Mouse (Mus musculus) naive thymus-derived CD4-positive, alpha-beta T cell, adult 2 months (primary cell): Measurements from ENCODE around the gene Clasp2.
"Not testable (repeated sequence)": the region's sequence is repeated elsewhere in the genome, so short reads cannot be mapped to it uniquely, and the experiment has no call there.

Experiments used
- DNase-seq: peaks from one replicate; pipeline ENCODE4 v3.0.0-alpha.2; 2011; ENCODE audit warnings: low read depth

Clasp2 gene

DNA sequence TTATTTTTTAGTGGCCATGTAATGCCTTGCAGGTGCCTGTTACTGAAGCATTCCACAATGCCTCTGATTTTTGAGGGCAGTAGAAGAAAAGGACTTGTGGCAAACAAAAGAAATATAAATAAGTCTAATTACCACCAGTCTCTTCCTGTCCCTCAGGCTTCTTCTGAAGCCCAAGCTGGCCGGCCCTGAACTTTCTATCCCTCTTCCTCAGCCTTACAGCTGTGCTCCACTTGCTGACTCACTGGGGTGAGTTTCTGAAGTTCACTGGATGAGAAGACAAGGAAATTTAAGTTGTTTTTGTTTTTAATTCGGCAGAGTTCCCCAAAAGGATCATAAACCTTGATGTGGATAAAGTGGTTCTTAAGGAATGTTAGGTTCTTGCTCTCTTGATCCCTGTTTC is 74.6 kb downstream of the Clasp2 start:
- no peak for DNase-seq

DNA sequence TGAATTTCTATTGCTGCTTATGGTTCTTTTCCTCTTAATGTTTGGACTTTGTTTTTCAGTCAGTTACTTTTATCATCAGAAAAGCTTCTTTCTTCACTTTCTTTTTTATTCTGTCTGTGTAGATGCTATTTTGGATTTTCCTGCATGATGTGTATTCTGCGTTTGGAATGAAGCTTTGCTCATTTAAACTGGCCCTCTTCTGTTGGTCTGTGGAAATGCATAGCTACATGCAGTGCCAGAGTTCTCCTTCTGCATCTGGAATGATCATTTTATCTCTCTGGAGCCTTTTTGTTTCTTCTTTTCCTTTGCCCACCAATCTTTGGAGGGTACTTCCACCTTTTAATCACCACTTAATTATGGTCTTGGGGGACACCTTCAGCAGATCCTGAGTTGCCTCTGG is 80.9 kb downstream of the Clasp2 start:
- DNase-seq: no peak

DNA sequence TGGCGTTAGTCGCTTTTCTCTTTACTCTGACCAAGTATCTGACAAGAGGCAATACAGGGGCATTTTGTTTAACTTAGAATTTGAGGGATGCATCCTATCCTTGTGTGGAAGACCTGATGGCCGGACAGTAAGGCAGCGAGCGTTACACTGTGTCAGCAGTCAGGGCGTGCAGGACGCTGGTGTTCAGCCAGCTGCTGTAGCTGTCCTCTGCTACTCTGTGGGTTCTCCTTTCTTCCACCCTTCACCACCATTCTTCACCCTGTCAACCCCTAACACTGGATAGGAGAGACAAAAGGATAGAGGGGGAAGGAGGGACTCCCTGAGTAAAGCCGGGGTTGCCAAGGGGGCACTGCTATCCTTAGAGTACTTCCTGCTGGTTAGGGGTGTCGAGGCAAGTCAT is 87.4 kb downstream of the Clasp2 start:
- DNase-seq: no peak

DNA sequence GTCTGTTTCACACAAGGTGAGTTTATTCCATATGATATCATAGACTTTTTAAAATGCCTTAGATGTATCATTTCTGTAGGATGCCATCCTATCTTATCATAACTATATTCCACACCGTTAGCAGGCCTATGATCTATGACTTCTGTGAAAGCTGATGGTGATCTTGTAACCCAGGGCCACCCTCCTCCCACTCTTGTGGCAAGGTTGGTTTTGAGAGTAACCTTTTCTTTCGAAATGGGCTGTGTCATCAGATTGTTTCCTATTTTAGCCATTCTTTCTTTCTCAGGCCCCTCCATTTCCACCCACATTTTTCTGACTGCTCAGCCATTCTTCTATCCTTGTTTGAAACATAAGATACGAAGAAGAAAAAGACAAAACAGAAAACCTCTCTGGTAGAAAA is 88.9 kb downstream of the Clasp2 start:
- no peak for DNase-seq

DNA sequence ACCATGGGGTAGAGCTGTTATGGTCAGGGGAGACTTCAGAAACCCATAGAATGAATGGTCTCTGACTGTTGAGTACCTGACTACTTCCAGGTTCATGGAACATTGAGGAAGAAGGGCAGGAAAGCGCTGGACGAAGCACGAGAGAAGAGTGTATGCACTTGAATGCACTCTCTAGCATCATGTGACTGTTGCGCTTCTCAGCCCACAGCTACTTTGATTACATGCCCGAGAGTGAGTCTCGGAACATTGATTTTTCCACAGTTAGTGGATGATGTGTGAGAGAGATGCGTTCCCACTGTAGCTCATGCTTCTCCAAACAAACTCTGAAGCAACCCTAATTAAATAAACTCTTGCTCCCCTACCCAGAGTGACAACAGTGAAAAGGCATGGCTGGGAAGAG is 92.2 kb downstream of the Clasp2 start:
- DNase-seq: no peak

DNA sequence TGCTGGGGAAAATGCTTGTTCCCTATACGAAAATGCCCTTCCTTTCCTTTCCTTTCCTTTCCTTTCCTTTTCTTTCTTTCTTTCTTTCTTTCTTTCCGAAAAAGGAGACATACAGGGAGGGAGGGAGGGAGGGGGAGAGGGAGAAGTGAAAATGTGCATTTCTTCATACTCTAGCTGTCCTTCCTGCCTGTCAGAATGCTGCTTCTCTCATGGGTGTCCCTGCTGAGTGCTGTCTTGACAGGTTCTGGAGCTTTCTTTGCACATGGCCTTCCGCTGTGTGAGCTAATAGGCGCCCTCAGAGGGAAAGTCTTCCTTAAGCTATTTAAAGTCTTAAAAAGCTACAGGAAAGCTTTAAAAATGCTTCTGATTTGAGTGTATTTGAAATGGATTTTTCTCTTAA is 95.7 kb downstream of the Clasp2 start:
- no peak for DNase-seq

DNA sequence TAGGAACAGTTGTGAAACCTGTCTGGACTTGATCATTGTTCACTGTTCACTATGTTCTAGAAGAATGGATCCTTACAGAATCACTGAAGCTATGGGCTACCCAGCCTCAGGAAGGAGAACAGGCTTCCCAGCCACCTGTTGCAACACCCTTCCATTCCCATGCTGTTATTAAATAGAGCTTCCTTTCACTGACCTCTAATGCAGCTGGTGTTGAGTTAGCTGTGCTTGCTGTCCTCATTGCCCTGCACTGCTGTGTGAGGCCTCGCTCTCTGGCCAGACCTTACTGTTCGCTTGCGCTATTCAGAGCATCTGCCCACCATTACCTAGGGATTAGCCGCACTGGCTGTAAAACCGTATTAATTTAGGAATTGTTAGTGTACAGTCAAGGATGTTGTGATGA is 96.2 kb downstream of the Clasp2 start:
- no peak for DNase-seq

DNA sequence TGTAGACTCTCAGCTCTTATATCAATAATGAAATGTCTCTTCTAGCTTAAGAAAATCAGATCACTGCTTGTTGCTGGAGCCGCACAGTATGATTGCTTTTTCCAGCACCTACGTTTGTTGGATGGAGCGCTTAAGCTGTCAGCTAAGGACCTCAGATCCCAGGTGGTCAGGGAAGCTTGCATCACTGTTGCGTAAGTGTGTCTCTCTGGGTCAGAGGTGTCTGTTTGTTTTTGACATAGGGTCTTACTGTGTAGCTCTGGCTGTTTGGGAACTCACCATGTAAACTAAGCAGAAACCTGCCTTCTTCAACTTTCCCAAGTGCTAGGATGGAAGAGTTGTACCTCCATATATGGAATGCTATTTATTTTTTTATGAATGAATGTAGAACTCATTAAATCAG is 102.8 kb downstream of the Clasp2 start:
- DNase-seq: no peak

DNA sequence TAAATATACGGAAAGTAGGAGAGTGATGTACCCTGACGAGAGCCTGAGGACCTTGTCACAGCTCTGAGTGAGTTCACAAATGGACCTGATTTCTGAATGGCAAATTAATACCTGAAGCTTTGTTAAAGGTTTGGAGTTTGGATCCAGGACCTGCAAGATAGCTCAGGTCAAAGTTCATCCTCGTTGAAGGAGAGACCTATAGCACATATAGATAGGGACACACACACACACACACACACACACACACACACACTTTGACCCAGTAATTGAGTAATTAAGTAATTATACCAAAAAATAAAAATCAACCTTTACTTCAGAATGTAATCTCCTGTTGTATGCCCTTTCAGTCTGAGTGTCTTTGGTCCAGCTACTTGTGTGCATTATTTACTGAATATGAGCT is 114.2 kb downstream of the Clasp2 start:
- no peak for DNase-seq

DNA sequence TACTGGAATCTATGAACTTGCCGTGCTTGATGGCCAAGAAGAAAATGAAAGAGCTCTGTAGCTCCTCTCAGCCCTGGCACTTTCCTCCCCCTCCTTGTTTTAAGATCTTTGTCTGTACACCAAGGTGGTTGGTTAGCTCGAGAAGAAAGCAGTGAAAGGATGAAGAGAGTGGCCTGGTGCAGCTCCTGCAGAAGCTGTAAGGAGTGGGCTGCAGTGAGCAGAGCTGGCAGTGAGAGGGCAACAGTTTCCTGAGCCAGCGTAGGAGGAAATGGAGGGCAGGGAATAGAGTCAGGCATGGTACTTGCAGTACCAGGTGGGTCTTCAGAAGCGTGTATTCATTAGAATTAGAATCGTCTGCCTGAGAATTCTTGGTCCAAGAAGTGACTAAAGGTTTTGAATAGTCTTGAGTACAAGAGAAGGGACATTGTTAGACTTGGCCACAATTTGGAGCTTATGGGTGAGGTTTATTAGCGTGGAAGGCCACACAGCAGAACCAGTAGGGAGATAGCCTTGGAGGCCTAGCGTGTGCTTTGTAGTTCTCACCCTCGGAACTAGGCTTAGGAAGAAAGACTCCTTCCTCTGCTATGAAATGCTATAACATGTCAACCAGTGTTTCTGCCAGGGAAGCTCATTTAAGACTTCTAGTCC is 116.1 kb downstream of the Clasp2 start:
- no peak for DNase-seq

DNA sequence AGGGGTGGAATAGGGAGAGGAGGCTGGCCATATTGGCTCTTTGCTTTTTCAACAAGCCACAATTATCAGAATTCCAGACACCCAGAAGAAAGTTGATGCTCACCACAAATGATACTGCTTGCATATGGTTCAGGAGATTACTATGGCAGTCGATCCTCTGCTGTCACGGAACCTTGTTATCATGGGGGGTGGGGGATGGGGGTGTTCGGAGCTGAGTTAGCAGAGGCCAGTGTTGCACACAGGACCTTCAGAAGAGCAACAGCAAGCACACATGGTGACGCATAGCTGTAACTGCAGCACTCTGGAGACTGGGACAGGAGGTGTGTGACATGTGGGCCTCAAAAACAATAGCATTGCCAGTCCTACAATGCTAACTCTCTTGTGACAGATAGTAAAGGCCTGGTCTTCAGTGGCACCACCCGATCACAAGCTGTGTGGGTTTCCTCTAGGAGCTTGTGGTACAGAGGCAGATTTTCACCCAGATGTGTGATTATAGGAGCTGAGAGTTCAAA is 116.7 kb downstream of the Clasp2 start:
- no peak for DNase-seq

DNA sequence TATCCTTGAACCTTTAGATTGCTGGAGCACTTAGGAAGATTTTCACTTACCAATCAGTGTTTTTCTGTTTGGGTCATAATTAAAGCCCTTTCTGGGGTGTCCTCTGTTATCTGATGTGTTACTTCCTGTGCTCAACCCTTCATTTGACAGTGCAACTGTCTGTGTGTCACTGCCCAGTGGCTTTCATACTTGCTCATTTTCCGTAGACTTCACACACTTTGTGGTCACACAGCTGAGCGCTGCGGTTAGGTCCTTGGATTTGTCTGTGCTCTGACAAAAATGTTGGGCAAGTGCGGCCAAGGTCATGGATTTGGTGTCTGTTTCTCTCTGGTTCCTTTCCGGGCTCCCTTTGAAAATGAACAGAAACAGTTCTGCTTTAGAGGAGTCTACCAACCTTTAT is 118.1 kb downstream of the Clasp2 start:
- DNase-seq: no peak

DNA sequence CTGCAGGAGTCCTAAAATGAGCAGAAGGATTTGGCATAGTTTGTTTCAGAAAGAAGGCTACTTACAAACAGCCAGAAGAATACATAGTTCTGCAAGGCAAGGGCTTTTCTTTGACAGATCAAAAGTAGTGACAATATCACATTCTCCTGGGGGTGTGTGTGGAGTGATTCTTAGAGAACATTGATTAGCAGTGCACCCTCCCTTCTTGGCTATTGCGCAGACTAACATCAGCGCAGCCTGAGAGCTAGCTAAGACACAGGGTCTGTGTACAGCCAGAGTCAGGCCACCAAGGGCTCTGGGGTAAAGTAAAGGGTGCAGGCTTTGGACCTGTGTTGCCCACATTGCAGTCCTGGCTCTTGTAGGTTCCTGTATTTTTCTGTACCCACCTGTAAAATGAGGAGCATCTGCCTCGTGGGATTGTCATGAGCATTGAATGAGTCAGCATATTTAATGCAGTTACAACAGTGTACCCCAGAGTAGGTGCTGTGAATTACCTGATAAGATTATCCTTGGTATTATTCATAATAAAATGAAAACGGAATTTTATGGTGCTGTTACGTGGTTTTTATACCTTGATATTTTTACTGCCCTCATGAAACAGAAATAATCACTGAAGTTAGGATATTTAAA is 122.2 kb downstream of the Clasp2 start:
- DNase-seq: no peak

DNA sequence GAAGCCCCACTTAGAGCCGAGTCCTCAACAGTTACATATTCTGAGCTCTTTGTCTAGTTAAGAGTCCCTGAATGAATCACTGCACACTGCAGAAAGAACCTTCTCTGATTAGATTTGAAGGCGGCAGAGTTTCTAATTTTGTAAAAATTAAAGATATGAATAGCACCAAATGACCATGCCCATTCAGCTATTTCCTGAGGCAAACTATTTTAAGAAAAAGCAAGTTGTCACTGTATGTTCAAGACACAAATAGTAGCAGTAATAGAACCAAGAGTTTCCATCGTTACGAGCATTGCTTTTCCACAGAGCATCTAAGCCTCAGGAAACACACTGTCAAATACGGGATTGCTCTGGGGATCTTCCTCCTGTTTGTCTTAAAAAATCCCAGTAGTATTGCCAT is 126.7 kb downstream of the Clasp2 start:
- DNase-seq: no peak

DNA sequence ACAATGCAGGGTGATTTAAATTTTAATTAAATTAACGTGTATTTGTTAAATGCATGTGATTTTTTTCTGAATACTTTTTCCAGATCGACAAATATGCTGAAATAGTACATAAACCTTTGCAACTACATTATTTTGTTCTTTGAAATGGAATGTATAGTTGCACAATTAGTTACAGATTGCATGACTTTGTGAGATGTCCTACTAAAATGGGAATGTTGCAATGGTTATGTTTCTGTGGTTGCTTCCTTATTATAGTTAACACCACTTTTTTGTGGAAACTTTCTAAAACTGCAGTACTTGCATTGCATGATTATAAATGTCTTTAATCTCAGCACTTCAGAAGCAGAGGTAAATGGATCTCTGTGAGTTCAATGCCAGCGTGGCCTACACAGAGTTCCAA is 153.6 kb downstream of the Clasp2 start:
- DNase-seq: no peak

DNA sequence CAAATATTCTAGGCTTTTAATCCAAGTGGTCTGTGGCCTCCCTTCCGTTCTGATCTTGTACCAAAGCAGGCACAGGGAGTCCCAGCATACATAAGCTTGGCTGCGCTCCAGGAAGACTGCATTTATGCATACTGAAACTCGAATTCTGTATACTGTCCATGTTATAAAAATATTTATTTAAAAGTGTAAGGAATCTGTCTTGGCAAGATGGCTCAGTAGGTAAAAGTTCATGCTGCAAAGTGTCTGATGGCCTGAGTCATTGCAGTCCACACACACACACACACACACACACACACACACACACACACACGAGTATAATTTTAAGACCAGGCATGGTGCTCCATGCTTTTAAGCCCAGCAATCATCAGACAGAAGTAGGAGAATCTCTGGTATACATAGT is 161.9 kb downstream of the Clasp2 start:
- DNase-seq: no peak

DNA sequence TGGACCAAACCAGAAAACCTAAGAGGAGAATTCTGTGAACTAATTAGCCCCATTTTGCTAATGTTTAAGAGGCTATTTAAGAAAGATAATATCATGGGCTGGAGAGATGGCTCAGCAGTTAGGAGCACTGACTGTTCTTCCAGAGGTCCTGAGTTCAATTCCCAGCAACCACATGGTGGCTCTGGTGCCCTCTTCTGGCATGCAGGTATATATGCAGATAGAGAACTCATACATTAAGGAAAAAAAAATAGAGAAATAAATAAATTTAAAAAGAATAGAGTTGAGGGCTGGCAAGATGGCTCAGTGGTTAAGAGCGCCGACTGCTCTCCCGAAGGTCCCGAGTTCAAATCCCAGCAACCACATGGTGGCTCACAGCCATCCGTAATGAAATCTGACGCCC is 163.0 kb downstream of the Clasp2 start:
- DNase-seq: not testable (repeated sequence)

DNA sequence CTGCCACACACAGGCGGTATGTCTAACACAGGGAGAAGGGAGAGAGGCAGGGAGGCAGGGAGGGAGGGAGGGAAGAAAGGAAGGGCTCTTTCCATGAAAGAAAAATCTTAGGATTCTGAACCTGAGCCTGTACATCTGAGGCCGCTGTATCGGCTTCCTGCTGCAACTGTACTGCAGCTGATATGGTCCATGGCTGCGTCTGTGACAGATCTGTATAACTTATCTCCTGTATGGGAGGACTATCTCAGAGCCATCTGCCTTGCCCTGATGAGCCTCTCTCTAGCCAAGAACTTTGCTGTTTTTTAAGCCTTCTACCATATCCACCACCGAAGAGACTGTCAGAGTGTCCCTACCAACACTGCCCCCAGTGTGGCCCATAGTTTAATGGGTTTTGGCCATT is 174.5 kb downstream of the Clasp2 start:
- DNase-seq: no peak

DNA sequence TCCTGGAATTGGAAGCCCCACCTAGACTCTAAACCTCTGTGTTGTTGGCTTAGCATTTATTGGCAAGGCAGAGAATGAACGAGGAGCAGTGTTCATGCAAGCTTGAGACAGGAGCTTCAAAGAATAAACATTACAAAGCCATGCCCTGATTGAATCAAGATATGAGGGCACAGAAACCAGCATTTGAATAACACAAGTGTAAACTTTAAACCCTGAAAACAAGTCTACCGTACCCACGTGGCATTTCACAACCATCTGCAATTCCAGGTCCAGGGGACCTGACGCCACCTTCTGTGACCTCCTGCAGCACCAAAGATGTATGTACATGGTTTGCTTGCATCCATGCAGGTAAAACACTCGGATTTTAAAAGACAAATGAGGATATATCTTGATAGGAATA is 181.4 kb downstream of the Clasp2 start:
- no peak for DNase-seq

DNA sequence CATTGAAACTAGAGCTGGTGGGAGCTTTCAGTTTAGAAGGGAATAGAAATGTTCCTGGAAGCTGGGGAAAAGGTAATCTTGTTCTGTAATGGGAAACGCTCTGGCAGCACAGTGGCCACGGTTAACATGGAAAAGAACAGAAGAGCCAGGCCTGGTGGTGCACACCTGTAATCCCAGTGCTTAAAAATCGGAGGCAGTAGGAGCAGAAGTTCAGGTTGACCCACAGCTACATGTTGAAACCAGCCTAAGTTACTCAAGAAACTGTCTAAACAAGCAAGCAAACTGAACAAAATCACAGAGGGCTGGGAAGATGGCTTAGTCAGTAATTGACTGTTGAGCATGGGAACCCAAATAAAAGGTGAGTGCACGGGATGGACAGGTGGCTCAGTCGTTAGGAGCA is 183.6 kb downstream of the Clasp2 start:
- no peak for DNase-seq

DNA sequence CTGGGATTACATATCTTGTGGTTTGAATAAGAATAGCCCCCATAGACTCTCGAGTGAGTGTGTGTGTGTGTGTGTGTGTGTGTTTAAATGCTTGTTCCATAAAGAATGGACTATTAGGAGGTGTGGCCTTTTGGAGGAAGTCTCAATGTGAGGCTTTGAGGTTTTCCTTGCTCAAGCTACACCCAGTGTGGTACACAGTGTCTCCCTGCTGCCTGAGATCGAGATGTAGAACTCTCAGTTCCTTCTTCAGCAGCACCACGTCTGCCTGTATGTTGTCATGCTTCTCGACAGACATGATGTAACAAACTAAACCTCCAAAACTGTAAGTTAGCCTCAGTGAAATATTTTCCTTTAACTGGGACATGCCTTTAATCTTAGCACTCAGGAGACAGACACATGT is 187.3 kb downstream of the Clasp2 start:
- no peak for DNase-seq

DNA sequence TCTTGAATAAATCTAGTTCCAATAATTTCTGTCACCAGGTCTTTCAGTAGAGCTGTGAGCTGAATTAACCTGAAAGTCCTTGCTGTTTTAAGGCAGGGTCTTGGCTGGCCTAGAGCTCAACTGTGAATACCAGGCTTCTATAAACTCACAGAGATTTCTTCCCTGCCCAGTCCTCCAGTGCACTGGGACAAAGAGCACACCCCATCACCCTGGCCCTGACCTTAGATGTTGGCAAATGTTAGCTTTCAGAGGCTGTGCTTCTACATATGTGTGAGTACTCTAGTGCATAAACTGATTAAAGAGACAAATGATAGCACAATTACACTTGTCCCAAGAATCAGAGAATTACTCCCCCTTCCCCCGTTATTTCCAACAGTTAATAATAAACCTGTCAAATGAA is 188.4 kb downstream of the Clasp2 start:
- no peak for DNase-seq

DNA sequence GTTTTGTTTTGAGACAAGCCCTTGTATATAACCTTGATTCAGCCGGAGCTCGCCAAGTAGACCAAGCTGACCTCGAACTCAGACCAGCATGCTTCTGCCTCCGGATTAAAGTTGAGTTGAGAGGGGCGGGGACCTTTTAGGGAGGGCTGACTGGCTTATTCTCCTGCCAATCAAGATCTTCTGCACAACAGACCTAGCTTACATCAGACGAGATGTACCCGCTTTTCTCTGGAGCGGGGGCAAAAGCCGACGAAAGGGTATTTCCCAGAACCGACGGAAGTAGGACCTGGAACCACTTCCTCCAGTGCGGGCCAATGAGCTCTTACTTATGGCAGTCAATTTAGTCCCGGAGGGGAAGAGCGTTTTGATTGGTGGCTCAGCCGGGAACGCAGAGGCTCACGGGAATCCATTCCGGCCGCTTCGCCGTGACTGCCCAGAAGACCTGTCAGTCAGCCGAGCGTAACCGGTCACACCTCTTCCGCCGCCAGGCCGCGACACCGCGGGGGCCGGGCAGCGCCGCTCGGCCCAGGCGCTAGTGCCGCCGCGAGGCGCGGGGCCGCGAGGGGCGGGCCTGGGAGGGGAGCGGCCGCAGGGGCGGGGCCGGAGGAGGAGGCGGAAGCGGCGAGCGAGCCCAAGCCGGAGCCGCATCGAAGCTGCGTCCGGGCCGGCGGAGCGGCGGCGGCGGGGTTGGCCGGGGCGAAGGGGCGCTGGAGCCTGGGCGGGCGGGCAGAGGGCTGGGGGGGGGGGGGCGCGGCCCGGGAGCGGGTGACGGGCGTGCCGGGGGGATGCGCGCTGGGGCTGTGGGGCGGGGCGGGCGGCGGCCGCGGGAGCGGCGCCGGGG is 189.5 kb downstream of the Clasp2 start, which contains the start of gene Ubp1:
Gene Ubp1 (plus strand): TSS at position 401 of the 841 bp plus-strand sequence.
- DNase-seq: peak; percentile 97
